Mouse (Mus musculus) kidney, postnatal 0 days (tissue): Measurements from ENCODE around the gene Ptx4. TPM values are rescaled to one million over a fixed set of nuclear protein-coding genes. Genes with fewer than 3 reads are reported as not detected.

ENCODE experiments used
- ATAC-seq: fragments of 200-750 bp; cut with Nextera tagmentation; replicated peaks from 2 replicates; pipeline ENCODE4 v1.8.0; 2017; ENCODE audit warnings: low read depth, moderate number of reproducible peaks, moderate TSS enrichment, moderate library complexity; ENCODE audit not compliant: low FRiP score
- DNase-seq: peaks from one replicate; pipeline ENCODE4 v3.0.0-alpha.2; 2016; ENCODE audit warnings: low spot score
- H3K27ac ChIP-seq: fragments of 300-500 bp; sonication (generic); 2 replicates; pipeline ENCODE4 v1.5.1; 2014; ENCODE audit warnings: mild to moderate bottlenecking
- H3K27me3 ChIP-seq: fragments of 300-500 bp; sonication (generic); 2 replicates; pipeline ENCODE4 v1.6.1; 2014; ENCODE audit warnings: low read length, mixed read lengths; ENCODE audit not compliant: insufficient read depth
- H3K36me3 ChIP-seq: fragments of 300-500 bp; sonication (generic); 2 replicates; pipeline ENCODE4 v1.6.1; 2014; ENCODE audit warnings: low read length, mixed read lengths; ENCODE audit not compliant: insufficient read depth
- H3K4me1 ChIP-seq: fragments of 300-500 bp; sonication (generic); replicated peaks from 2 replicates; pipeline ENCODE4 v1.6.1; 2014; ENCODE audit warnings: antibody characterized with exemption, low read length, mixed read lengths; ENCODE audit not compliant: insufficient read depth
- H3K4me2 ChIP-seq: fragments of 300-500 bp; sonication (generic); 2 replicates; pipeline ENCODE4 v1.6.1; 2014; ENCODE audit warnings: mild to moderate bottlenecking, low read length, moderate library complexity, mixed read lengths
- H3K4me3 ChIP-seq: fragments of 300-500 bp; sonication (generic); replicated peaks from 2 replicates; pipeline ENCODE4 v1.5.1; 2014; ENCODE audit warnings: low read depth, low read length
- H3K9ac ChIP-seq: fragments of 300-500 bp; sonication (generic); 2 replicates; pipeline ENCODE4 v1.6.1; 2014; ENCODE audit warnings: low read depth, low read length
- H3K9me3 ChIP-seq: fragments of 300-500 bp; sonication (generic); replicated peaks from 2 replicates; pipeline ENCODE4 v1.6.1; 2016; ENCODE audit warnings: low read length, inconsistent platforms, mixed read lengths
- CTCF ChIP-seq: IDR thresholded peaks from 2 replicates; pipeline ENCODE4 v1.5.1; 2016; ENCODE audit warnings: antibody characterized with exemption, low read depth, mild to moderate bottlenecking, moderate library complexity
- WGBS: fragments of 180-500 bp; shearing (Covaris S2); extraction: QIAGEN DNeasy Blood & Tissue Kit; methylation state at CpG from one replicate; pipeline ENCODE4 v1.1.7; 2014; 5-methylcytosine and 5-hydroxymethylcytosine counted together
- polyA plus RNA-seq: library from polyadenylated mRNA; unstranded; fragments of >200 nt; fragmentation: Nextera tagmentation; extraction: Ambion mirVana; gene quantifications from 2 replicates; pipeline ENCODE4 v1.2.1, GENCODE M21; 2015

The Ptx4 gene
- polyA plus RNA-seq, 1 experiment from 2014 or later, result not detected

DNA sequence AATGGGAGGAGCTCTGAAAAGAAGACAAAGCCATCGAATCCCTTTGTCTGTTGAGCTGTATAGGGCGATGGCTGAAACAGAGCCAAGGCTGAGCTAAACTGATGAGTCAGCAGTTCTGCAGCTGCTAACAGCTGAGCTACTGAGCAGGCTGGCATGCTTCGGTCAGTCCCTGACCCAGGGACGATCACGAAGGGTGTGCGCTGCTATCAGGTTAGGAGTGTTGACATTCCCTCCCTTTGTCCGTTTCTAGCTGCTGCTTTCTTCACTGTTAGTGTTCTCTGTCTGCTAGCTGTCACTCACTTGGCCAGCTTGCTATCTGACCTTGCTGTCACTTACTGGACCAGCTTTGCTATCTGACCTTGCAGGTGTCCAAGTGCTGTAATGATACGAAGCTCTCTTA, 6.5 kb downstream of the Ptx4 start:
- H3K27me3 ChIP-seq, result no peaks in the 10 kb centered on the region
- no peaks in the 10 kb centered on the region for H3K9me3 ChIP-seq
- H3K4me2 ChIP-seq, result no peak overlapping the region
- WGBS, result 52% methylated on average over 8 of the region's 8 CpGs
- no peak overlapping the region for H3K27ac ChIP-seq
- DNase-seq (no peak), ATAC-seq (no peak)
- H3K9ac ChIP-seq, result no peak overlapping the region
- no peak for TF ChIP-seq CTCF
- no peak overlapping the region for H3K4me3 ChIP-seq
- H3K36me3 ChIP-seq, result no peaks in the 10 kb centered on the region
- no peaks in the 10 kb centered on the region for H3K4me1 ChIP-seq

DNA sequence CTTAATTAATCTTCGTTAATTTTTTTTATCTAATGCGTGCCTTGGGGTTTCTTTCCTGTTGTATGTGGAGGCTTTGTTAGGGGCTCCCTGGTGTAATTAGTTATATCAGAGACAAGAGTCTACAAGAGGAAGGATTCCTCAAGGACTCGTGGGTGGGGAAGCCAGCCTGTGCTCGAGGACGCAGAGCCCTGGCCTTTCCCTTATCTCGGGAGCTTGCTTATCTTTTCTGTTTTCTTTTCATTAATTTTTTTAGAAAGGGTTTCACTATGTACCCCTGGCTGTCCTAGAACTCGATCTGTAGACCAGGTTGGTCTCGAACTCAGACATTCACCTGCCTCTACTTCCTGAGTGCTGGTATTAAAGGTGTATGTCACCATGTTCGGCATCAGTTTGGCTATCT, 7.1 kb downstream of the Ptx4 start:
- DNase-seq, result no peak
- no peaks in the 10 kb centered on the region for H3K27me3 ChIP-seq
- no peak for TF ChIP-seq CTCF
- no peak overlapping the region for H3K4me3 ChIP-seq
- no peak overlapping the region for H3K4me2 ChIP-seq
- no peak overlapping the region for H3K27ac ChIP-seq
- no peaks in the 10 kb centered on the region for H3K4me1 ChIP-seq
- no peak overlapping the region for H3K9ac ChIP-seq
- ATAC-seq, result no peak
- no peaks in the 10 kb centered on the region for H3K36me3 ChIP-seq
- no peaks in the 10 kb centered on the region for H3K9me3 ChIP-seq
- WGBS, result 69% methylated on average over 9 of the region's 9 CpGs

DNA sequence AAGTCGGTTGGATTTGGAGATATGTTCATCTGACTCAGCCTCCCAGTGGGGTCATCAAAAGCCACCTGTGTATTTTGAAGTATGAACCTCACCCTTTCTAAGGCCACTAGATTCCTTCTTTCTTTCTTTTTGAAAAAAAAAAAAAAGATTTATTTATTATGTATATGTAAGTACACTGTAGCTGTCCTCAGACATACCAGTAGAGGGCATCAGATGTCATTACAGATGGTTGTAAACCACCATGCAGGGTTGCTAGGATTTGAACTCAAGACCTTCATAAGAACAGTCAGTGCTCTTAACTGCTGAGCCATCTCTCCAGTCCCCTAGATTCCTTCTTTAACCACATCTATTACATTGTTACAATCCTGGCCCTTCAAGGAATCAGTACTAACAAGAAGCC, 9.5 kb downstream of the Ptx4 start:
- WGBS, result 80% methylated on average over 1 of the region's 1 CpGs
- DNase-seq (no peak), ATAC-seq (no peak)
- no peak overlapping the region for H3K9ac ChIP-seq
- no peaks in the 10 kb centered on the region for H3K36me3 ChIP-seq
- H3K27me3 ChIP-seq, result no peaks in the 10 kb centered on the region
- H3K9me3 ChIP-seq, result no peaks in the 10 kb centered on the region
- H3K27ac ChIP-seq, result no peak overlapping the region
- H3K4me1 ChIP-seq, result peaks cover 2% of the 10 kb centered on the region; the same call in 1 of the 2 replicates
- TF ChIP-seq CTCF, result 0 out of 2 replicates have a peak, but pooled peaks have one; percentile 23
- no peak overlapping the region for H3K4me2 ChIP-seq
- no peak overlapping the region for H3K4me3 ChIP-seq

DNA sequence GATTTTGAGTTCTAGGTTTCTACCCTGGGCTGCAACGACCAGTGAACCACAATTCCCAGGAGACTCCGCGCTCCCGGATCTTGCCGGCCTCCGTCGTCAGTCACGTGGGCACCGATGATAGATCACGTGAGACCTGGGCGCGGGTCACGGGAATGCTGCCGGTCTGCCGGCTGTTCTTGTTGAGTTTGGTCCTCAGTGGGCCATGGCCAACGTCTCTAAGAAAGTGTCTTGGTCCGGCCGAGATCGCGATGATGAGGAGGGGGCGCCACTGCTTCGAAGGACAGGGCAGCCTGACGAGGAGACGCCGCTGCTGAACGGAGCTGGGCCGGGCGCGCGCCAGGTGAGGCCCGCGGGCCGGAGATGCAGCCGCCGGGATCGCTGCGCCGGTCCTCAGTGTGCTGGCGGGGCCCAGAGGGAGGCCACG, 12.7 kb downstream of the Ptx4 start, which contains the start of gene Clcn7:
Gene Clcn7 (plus strand): TSS at position 117 of the 424 bp plus-strand sequence.
- Histone ChIP-seq H3K4me2 (peak within 1 kb of the TSS; percentile 56), H3K9ac (peak within 1 kb of the TSS; percentile 88), H3K36me3 (no peaks in the 10 kb centered on the region), H3K4me1 (peaks cover 2% of the 10 kb centered on the region; the same call in 1 of the 2 replicates), H3K27me3 (no peaks in the 10 kb centered on the region), H3K4me3 (peak within 1 kb of the TSS; percentile 96), H3K27ac (peak within 1 kb of the TSS; percentile 31; the same call in 1 of the 2 replicates), H3K9me3 (no peaks in the 10 kb centered on the region)
- TF ChIP-seq CTCF, result no peak
- DNase-seq, result peak; percentile 97
- WGBS, result 0% methylated on average over 40 of the region's 40 CpGs
- peak; percentile 93 for ATAC-seq

DNA sequence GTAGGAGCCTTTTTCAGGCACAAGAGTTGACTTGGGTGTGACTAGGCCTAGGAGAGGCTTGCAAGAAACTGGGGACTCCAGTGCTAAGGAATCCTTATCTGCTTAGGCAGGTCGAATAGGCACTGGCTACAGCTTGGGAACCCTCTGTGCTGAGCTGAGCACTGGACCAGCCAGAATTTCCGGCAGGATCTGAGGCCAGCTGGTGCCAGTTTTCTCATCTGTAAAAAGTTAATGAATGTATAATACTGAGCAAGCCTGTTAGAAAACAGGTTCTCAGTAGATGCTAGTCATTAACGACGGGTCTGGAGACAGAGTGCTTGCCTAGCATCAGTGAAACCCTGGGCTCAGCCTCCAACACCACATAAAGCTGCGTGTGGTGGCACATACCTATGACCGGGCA, 15.1 kb downstream of the Ptx4 start:
- no peak overlapping the region for H3K4me3 ChIP-seq
- ATAC-seq (peak; percentile 24; the same call in 1 of the 2 replicates), DNase-seq (peak; percentile 7)
- H3K9me3 ChIP-seq, result no peaks in the 10 kb centered on the region
- no peaks in the 10 kb centered on the region for H3K27me3 ChIP-seq
- WGBS, result 75% methylated on average over 6 of the region's 6 CpGs
- H3K36me3 ChIP-seq, result 0 out of 2 replicates have a peak, but pooled peaks cover 3% of the 10 kb centered on the region
- H3K27ac ChIP-seq, result no peak overlapping the region; the same call in 1 of the 2 replicates
- H3K4me2 ChIP-seq, result no peak overlapping the region
- no peak overlapping the region for H3K9ac ChIP-seq
- peaks cover 2% of the 10 kb centered on the region; the same call in 1 of the 2 replicates for H3K4me1 ChIP-seq
- no peak for TF ChIP-seq CTCF

DNA sequence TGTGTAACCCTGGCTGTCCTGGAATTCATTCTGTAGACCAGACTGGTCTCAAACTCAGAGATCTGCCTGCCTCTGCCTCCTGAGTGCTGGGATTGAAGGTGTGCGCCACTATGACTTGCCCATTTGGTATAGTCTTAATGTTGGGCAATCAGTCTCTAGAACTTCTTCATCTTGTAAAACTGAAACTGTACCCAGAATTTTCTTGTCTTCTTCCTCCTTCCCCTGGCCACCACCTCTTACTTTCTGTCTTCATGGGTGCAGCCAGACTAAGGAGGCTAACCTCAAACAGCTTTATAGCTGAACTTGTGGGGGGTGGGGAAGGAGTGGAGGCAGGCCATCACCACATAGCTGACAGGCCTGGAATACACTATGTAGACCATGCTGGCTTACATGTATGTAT, 18.2 kb downstream of the Ptx4 start:
- H3K27ac ChIP-seq, result no peak overlapping the region
- H3K27me3 ChIP-seq, result no peaks in the 10 kb centered on the region
- H3K36me3 ChIP-seq, result 0 out of 2 replicates have a peak, but pooled peaks cover 6% of the 10 kb centered on the region
- H3K9ac ChIP-seq, result no peak overlapping the region
- DNase-seq, result no peak
- no peak for ATAC-seq
- TF ChIP-seq CTCF, result no peak
- H3K4me3 ChIP-seq, result no peak overlapping the region
- H3K4me2 ChIP-seq, result no peak overlapping the region
- no peaks in the 10 kb centered on the region for H3K9me3 ChIP-seq
- 96% methylated on average over 1 of the region's 1 CpGs for WGBS
- peaks cover 2% of the 10 kb centered on the region; the same call in 1 of the 2 replicates for H3K4me1 ChIP-seq

DNA sequence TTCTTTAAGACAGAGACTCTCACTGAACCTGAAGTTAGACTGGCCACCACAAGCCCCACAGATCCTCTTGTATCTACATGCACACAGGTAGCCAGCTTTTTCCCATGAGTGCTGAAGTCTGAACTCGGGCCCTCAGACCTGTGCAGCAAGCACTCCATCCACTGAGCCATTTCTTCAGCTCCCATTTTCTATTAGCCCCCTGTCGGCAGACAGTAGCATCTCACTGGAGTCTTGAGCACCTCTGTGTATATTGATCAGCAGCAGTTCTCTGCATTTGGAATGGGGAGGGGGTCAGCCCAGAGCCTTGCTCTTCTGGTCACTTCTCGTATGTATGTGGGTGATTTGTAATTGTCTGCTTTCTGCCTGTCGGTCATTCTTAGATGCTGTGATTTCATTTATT, 19.4 kb downstream of the Ptx4 start:
- Histone ChIP-seq H3K4me3 (no peak overlapping the region), H3K9ac (no peak overlapping the region), H3K27ac (no peak overlapping the region), H3K27me3 (no peaks in the 10 kb centered on the region), H3K9me3 (no peaks in the 10 kb centered on the region), H3K36me3 (0 out of 2 replicates have a peak, but pooled peaks cover 6% of the 10 kb centered on the region), H3K4me2 (no peak overlapping the region), H3K4me1 (no peaks in the 10 kb centered on the region)
- TF ChIP-seq CTCF, result peak; percentile 55
- ATAC-seq (no peak), DNase-seq (peak; percentile 40)
- WGBS, result 74% methylated on average over 4 of the region's 4 CpGs
